Mouse (Mus musculus): ENCODE results near the gene Gm11096.

Gene Gm11096

GRCm38 (mm10) chr17:81480351-81481161 is 39.0 kb downstream of the Gm11096 start:
- DNase-seq (ENCODE audit: low read depth, low spot score): peak; percentile 69

- DNase-seq (ENCODE audit: low read depth, low spot score): peak; percentile 91
Measured at GRCm38 (mm10) chr17:81481843-81482490, 40.4 kb downstream of the Gm11096 start.

GRCm38 (mm10) chr17:81486388-81486787 is 44.8 kb downstream of the Gm11096 start:
- DNase-seq (ENCODE audit: low read depth, low spot score): no peak
